Mouse (Mus musculus): ENCODE results near the gene Cybrd1.
A peak's percentile ranks its signal among the peaks of the same experiment; 100 is the strongest.

Cybrd1 gene

GRCm38 (mm10) chr2:71117797-71118708 lies at the start of gene Cybrd1:
TSS of gene Cybrd1 (plus strand) at chr2:71117923.
- DNase-seq (ENCODE audit: low read depth, low spot score): peak; percentile 56

DNA sequence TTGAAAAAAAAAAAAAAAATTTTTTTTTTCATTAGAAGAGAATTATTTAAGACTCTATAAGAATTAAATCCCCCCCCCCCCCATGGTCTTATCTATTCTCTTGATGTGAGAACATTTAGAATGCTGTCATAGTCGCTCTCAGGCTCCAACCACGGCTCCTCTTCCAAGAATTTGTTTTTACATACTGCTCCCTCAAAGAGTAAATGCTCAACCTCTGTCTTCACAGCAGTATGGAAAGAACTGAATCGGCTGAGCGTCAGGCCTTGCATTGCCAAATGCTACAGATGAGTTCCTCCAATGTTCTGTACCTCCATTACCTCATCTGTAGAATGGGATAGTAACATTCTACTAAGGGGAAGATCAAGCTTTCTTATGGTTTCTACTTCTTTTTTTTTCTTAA lies 46.1 kb upstream of the Cybrd1 start:
- DNase-seq (ENCODE audit: low read depth, low spot score): no peak

GRCm38 (mm10) chr2:71073330-71073729 lies 44.4 kb upstream of the Cybrd1 start:
- no peak for DNase-seq (ENCODE audit: low read depth, low spot score)

DNA sequence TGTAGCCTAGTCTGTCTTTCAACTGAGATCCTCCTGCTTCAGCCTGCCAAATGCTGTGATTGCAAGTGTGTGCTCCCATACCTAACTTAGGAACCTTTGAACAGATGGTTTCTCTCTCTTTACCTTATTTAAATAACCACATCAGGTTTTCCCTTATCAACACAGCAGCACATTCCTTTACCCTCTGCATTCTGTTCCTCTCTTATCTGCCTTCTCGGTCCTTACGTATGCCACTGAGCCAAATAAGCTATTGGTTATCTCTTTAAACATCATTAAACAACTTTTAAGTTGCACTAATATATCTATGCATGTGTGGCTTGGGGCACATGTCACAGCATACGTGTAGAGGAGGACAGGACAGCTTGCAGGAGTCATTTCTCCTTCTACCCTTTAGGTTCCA lies 43.9 kb upstream of the Cybrd1 start:
- DNase-seq (ENCODE audit: low read depth, low spot score): no peak

DNA sequence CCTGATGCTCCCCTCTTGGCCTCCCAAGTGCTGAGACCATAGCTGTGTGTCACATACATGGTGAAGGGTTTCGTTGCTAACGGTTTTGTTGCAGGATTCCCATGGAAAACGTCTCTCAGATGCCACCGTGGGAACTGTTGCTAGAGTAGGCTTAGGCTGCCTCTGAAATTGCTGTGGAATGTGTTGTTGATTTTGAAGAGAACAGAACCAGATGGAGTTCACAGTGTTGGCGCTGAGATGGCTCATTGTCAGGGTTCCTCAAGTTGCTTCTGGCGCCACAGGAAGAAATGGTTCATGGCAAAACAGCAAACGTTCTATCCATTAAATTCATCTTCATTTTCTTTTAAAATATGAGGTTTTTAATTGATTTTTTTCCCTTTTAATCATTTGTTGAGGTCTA lies 35.3 kb upstream of the Cybrd1 start:
- no peak for DNase-seq (ENCODE audit: low read depth, low spot score)

- no peak for DNase-seq (ENCODE audit: low read depth, low spot score)
Measured at GRCm38 (mm10) chr2:71083454-71084193, 34.1 kb upstream of the Cybrd1 start.

DNA sequence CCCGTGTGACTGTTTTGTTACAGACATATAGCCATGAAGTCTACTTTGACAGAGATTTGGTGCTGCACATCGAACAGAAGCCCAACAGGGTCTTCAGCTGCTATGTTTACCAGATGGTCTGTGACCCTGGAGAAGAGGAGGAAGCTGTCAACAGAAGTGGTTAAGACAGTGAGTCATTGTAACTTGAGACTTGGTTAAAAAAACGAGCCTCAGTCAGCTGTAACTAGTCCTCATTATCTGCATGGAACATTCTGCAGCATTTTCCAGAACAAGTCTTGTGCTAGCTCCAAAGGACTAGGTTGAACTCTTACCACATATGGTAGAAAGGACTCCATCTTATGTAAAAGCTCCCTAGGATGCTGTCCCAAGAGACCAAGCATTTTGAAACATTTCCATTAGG lies 28.0 kb upstream of the Cybrd1 start:
- DNase-seq (ENCODE audit: low read depth, low spot score): no peak

DNA sequence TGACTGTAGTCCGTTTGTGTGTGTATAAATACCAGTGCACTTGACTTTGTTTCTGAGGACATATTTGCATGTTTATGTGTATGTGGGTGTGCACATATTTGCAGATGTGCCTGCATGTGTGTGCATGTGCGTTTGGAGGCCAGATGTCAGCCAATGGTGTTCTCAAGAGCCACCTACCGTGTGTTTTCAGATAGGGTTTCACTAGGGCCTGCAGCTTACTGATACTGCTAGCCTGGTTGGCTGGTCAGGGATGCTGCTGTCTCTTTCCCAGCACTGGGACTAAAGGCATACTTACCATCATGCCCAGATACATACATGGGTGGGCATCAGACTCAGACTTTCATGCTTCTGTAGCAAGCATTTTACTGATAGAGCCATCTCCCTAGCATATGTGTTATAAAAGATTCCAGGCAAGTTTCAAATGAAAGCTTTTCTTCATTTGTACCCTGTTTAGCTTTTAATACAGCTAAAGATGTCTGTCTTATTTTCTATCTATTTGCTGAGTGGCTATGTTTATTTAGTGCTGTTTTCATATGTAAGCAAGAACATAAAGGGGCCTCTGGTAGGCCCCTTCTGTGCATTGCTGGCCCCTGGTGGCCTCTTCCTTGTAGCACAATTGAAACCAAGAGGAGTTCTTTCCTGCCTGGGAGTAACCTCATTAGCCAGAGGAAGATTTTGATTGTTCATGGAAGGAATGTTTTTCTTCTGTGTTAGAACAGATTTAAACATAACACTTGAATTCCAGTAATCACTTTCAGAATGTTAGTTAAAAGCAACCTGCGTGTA lies 26.9 kb upstream of the Cybrd1 start:
- DNase-seq (ENCODE audit: low read depth, low spot score): no peak

DNA sequence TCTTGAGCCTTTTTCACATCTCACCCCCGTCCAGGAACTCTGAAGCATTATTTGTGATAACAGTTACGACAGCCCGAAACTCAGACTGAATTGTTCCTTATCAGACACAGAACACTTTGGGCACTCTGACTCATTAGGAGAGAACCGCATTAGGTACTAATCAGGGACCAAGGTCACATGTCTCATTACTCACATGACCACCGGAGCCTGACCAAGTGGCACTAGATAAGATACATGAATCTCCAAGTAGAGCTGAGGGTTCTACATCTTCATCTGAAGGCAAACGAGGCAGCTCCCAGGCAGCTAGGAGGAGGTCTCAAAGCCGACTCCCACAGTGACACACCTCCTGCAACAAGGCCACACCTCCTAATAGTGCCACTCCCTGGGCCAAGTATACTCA lies 21.6 kb upstream of the Cybrd1 start:
- no peak for DNase-seq (ENCODE audit: low read depth, low spot score)

- DNase-seq (ENCODE audit: low read depth, low spot score): no peak
Measured at GRCm38 (mm10) chr2:71102621-71103291, 15.0 kb upstream of the Cybrd1 start.

GRCm38 (mm10) chr2:71103292-71103680 lies 14.4 kb upstream of the Cybrd1 start:
- DNase-seq (ENCODE audit: low read depth, low spot score): no peak

GRCm38 (mm10) chr2:71104696-71105095 lies 13.0 kb upstream of the Cybrd1 start:
- no peak for DNase-seq (ENCODE audit: low read depth, low spot score)

GRCm38 (mm10) chr2:71105469-71106215 lies 12.1 kb upstream of the Cybrd1 start:
- no peak for DNase-seq (ENCODE audit: low read depth, low spot score)

- no peak for DNase-seq (ENCODE audit: low read depth, low spot score)
Measured at GRCm38 (mm10) chr2:71107225-71107624, 10.5 kb upstream of the Cybrd1 start.

- no peak for DNase-seq (ENCODE audit: low read depth, low spot score)
Measured at GRCm38 (mm10) chr2:71108541-71108940, 9.2 kb upstream of the Cybrd1 start.

DNA sequence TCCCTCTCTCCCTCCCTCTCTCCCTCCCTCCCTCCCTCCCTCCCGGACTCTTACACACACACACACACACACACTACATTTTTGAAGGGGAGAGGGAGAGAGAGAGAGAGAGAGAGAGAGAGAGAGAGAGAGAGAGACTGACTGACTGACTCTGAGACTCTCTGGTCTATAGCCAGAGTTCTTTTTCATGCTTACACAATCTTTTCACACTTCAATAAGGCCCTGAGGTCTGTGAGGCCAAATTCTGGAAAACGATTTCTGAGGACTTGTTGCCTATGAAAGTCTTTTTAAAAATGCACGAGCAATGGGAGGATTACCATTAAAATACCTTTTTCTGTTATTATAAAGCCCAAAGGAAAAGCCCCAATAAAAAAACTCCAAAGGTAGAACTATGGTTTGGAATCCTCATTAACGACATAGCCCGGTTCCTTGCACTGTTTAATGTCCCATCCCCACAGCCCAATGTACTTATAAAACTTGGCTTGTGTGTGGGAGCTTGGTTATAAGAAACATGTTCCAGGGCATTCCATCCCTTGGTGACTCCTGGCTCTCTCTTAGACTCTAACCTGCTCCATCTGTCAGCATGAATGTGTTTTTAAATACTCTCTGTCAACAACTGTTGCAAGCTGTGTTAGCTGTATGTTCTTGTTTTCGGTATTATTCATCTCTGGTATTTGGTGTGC lies 4.1 kb upstream of the Cybrd1 start:
- no peak for DNase-seq (ENCODE audit: low read depth, low spot score)

- DNase-seq (ENCODE audit: low read depth, low spot score): no peak
Measured at GRCm38 (mm10) chr2:71116151-71116550, 1.6 kb upstream of the Cybrd1 start.

DNA sequence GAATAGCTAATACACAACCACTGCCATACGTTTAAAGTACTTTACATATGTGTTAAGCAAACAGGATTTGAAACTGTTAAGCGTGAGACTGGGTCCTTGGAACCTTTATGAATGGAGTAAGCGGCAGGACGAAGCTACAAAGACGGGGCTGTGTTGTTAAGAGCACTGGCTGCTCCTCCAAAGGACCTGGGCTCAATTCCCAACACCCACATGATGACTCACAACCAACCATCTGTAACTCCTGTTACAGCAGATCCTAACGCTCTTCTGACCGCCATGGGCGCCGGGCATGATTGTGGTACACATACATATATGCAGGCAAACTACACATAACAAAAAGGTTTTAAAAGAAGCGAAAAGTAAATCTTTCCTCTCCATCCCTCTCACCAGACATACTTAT lies 3.1 kb downstream of the Cybrd1 start:
- DNase-seq (ENCODE audit: low read depth, low spot score): no peak

GRCm38 (mm10) chr2:71121406-71121805 lies 3.7 kb downstream of the Cybrd1 start:
- DNase-seq (ENCODE audit: low read depth, low spot score): no peak
